Mouse (Mus musculus) cortical plate, adult 2 months (tissue): Measurements from ENCODE around the gene Samd4b.

Experiments
- CTCF ChIP-seq: fragments of 200-500 bp; IDR thresholded peaks from 2 replicates; pipeline ENCODE4 v1.5.1; 2011; ENCODE audit warnings: mild to moderate bottlenecking, control low read depth, low read length; ENCODE audit not compliant: insufficient read depth; ENCODE audit errors: extremely low read depth
- POLR2A ChIP-seq: fragments of 200-500 bp; IDR thresholded peaks from 2 replicates; pipeline ENCODE4 v1.6.1; 2011; ENCODE audit warnings: mild to moderate bottlenecking, low read length, control low read depth; ENCODE audit not compliant: insufficient read depth; ENCODE audit errors: extremely low read depth

DNA sequence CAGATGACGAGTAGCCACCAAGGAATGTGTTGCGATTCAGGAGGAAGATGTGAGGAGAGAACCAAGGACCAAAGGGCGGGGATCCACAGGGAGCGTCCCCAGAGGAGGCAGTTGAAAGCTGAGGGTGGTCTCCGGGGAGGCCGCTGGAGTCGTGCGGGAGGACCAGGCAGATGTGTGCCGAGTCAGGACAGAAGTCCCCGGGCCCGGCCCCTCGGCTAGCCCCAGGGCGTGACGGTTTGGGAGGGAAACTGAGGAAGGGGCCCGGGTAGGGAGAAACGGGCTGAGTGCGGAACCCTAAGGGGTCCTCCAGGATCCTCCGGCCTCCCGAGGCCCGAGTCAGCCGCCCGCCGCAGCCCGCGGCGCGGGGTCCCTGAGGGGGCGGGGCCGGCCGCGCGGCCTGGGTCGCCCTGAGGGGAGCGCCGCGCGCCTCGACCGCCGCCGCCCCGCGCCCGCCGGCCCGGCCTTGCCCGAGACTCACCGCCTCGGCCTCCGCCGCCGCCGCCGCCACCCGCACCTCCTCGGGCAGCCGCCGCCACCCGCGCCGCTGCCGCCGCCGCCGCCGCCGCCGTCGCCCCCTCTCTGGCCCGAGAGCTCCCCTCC lies 162.2 kb downstream of the Samd4b start:
- TF ChIP-seq POLR2A (no peak), CTCF (no peak)
